Mouse (Mus musculus): ENCODE measurements around the gene Sf3b1. TPM values are rescaled to one million over a fixed set of nuclear protein-coding genes. Genes with fewer than 3 reads are reported as not detected.
A peak's percentile ranks its signal among the peaks of the same experiment; 100 is the strongest.

Sf3b1 gene
- polyA plus RNA-seq, 2 experiments = 211 to 313 TPM

DNA sequence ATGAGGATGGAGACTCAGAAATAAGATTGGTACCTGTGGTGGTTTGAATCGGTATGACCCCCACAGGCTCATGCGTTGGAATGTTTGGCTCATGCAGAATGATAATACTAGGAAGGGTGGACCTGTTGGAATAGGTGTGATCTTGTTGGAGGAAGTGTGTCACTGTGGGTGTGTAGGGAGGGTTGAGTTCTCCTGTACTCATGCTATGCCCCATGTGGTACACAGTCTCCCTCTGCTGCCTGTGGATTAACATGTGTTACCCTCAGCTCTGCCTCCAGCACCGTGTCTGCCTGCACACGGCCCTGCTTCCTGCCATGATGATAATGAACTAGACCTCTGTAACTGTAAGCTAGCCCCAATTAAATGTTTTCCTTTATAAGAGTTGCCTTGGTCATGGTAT, 72.4 kb downstream of the Sf3b1 start:
- Histone ChIP-seq H3K27ac (replicated peaks; ENCODE audit: low read depth, low read length) (no peak overlapping the region), H3K36me3 (ENCODE audit: control insufficient read depth, insufficient read depth, low read length) (no peaks in the 10 kb centered on the region), H3K4me2 (replicated peaks; ENCODE audit: low read depth, low read length, severe bottlenecking) (no peak overlapping the region), H3K9me3 (ENCODE audit: control insufficient read depth, low read length) (no peaks in the 10 kb centered on the region), H3K4me3 (replicated peaks; ENCODE audit: low read length) (no peak overlapping the region), H3K27me3 (ENCODE audit: control insufficient read depth, insufficient read depth, low read length) (no peaks in the 10 kb centered on the region), H3K9ac (ENCODE audit: low read depth, low read length, severe bottlenecking) (no peak overlapping the region), H3K4me1 (ENCODE audit: control insufficient read depth, insufficient read depth, low read length) (no peaks in the 10 kb centered on the region)
- DNase-seq (ENCODE audit: low spot score) = no peak
- ATAC-seq (ENCODE audit: low FRiP score, low read depth) = no peak
- 73% methylated on average over 4 of the region's 4 CpGs for WGBS
- no peak for TF ChIP-seq POLR2A (IDR thresholded peaks at IDR 0.05; ENCODE audit: borderline replicate concordance, extremely low read depth, insufficient read depth, insufficient read length)

GRCm38 (mm10) chr1:54944648-54945047, 82.6 kb downstream of the Sf3b1 start:
- H3K4me3 ChIP-seq (replicated peaks; ENCODE audit: low read length) = no peak overlapping the region
- H3K27ac ChIP-seq (replicated peaks; ENCODE audit: low read depth, low read length) = no peak overlapping the region
- DNase-seq (ENCODE audit: low spot score) (peak; percentile 32), ATAC-seq (ENCODE audit: low FRiP score, low read depth) (no peak)
- H3K4me2 ChIP-seq (replicated peaks; ENCODE audit: low read depth, low read length, severe bottlenecking) = no peak overlapping the region
- no peaks in the 10 kb centered on the region for H3K4me1 ChIP-seq (ENCODE audit: control insufficient read depth, insufficient read depth, low read length)
- WGBS = 57% methylated on average over 3 of the region's 3 CpGs
- no peaks in the 10 kb centered on the region for H3K9me3 ChIP-seq (ENCODE audit: control insufficient read depth, low read length)
- H3K9ac ChIP-seq (ENCODE audit: low read depth, low read length, severe bottlenecking) = no peak overlapping the region
- H3K36me3 ChIP-seq (ENCODE audit: control insufficient read depth, insufficient read depth, low read length) = no peaks in the 10 kb centered on the region
- no peaks in the 10 kb centered on the region for H3K27me3 ChIP-seq (ENCODE audit: control insufficient read depth, insufficient read depth, low read length)
- TF ChIP-seq POLR2A (IDR thresholded peaks at IDR 0.05; ENCODE audit: borderline replicate concordance, extremely low read depth, insufficient read depth, insufficient read length) = no peak

DNA sequence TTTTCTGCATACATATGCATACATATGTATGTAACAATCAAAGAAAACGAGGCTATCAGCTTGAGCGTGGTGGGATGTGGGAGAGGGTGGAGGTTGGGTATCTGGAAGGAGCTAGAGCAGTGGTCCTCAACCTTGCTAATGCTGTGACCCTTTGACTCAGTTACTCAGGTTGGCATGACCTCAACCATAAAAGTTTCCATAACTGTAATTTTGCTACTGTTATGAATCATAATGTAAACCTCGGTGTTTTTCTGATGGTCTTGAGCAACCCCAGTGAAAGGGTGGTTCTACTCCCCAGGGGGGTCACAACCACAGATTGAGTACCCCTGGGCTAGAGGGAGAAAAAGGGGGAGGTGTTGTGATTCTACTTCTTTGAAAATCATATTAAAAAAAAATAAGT, 91.8 kb downstream of the Sf3b1 start:
- 84% methylated on average over 3 of the region's 3 CpGs for WGBS
- DNase-seq (ENCODE audit: low spot score) (no peak), ATAC-seq (ENCODE audit: low FRiP score, low read depth) (no peak)
- Histone ChIP-seq H3K27me3 (ENCODE audit: control insufficient read depth, insufficient read depth, low read length) (no peaks in the 10 kb centered on the region), H3K36me3 (ENCODE audit: control insufficient read depth, insufficient read depth, low read length) (no peaks in the 10 kb centered on the region), H3K4me2 (replicated peaks; ENCODE audit: low read depth, low read length, severe bottlenecking) (no peak overlapping the region), H3K4me1 (ENCODE audit: control insufficient read depth, insufficient read depth, low read length) (peaks cover 9% of the 10 kb centered on the region), H3K4me3 (replicated peaks; ENCODE audit: low read length) (no peak overlapping the region), H3K9ac (ENCODE audit: low read depth, low read length, severe bottlenecking) (no peak overlapping the region), H3K9me3 (ENCODE audit: control insufficient read depth, low read length) (no peaks in the 10 kb centered on the region), H3K27ac (replicated peaks; ENCODE audit: low read depth, low read length) (no peak overlapping the region)
- no peak for TF ChIP-seq POLR2A (IDR thresholded peaks at IDR 0.05; ENCODE audit: borderline replicate concordance, extremely low read depth, insufficient read depth, insufficient read length)

Other genes with a start within 250 kb of the Sf3b1 start
- 38.8 and 43.8 TPM in 2 replicates for gene Ankrd44, start 101.1 kb downstream of the Sf3b1 start, polyA plus RNA-seq (2012; rRNA removed)
- 23.5 and 27.7 TPM in 2 replicates for gene Ankrd44, start 101.1 kb downstream of the Sf3b1 start, polyA plus RNA-seq (2014; fragmentation: Nextera tagmentation; extraction: Ambion mirVana)
- 12.2 and 13.0 TPM in 2 replicates for gene Coq10b, start 25.3 kb upstream of the Sf3b1 start, polyA plus RNA-seq (2012; rRNA removed)
- gene Coq10b, start 25.3 kb upstream of the Sf3b1 start, polyA plus RNA-seq (2014; fragmentation: Nextera tagmentation; extraction: Ambion mirVana) = 19.1 and 21.2 TPM in 2 replicates
- gene Hspe1, start 60.7 kb upstream of the Sf3b1 start, polyA plus RNA-seq (2012; rRNA removed) = 170 and 288 TPM in 2 replicates
- 345 and 381 TPM in 2 replicates for gene Hspe1, start 60.7 kb upstream of the Sf3b1 start, polyA plus RNA-seq (2014; fragmentation: Nextera tagmentation; extraction: Ambion mirVana)
- 98.9 and 161 TPM in 2 replicates for gene Hspd1, start 60.8 kb upstream of the Sf3b1 start, polyA plus RNA-seq (2012; rRNA removed)
- gene Hspd1, start 60.8 kb upstream of the Sf3b1 start, polyA plus RNA-seq (2014; fragmentation: Nextera tagmentation; extraction: Ambion mirVana) = 231 and 252 TPM in 2 replicates
- 37.0 and 43.4 TPM in 2 replicates for gene Mob4, start 103.8 kb upstream of the Sf3b1 start, polyA plus RNA-seq (2012; rRNA removed)
- 120 and 129 TPM in 2 replicates for gene Mob4, start 103.8 kb upstream of the Sf3b1 start, polyA plus RNA-seq (2014; fragmentation: Nextera tagmentation; extraction: Ambion mirVana)
- 22.9 and 24.3 TPM in 2 replicates for gene Rftn2, start 199.3 kb upstream of the Sf3b1 start, polyA plus RNA-seq (2012; rRNA removed)
- gene Rftn2, start 199.3 kb upstream of the Sf3b1 start, polyA plus RNA-seq (2014; fragmentation: Nextera tagmentation; extraction: Ambion mirVana) = 27.0 and 29.6 TPM in 2 replicates
- gene Mars2, start 209.7 kb upstream of the Sf3b1 start, polyA plus RNA-seq (2012; rRNA removed) = 2.4 TPM in 2 replicates
- gene Mars2, start 209.7 kb upstream of the Sf3b1 start, polyA plus RNA-seq (2014; fragmentation: Nextera tagmentation; extraction: Ambion mirVana) = 2.3 and 2.9 TPM in 2 replicates

Measured in limb, embryonic 14.5 days (tissue).